Mouse (Mus musculus) heart, embryonic 14.5 days (tissue): ENCODE data around the gene Mcrip2. TPM values are rescaled to one million over a fixed set of nuclear protein-coding genes. Genes with fewer than 3 reads are reported as not detected.

Experiments used
- ATAC-seq: fragments of 200-750 bp; cut with Nextera tagmentation; 2 replicates; pipeline ENCODE4 v1.8.0; 2017; ENCODE audit warnings: low read depth, moderate TSS enrichment; ENCODE audit not compliant: insufficient number of reproducible peaks, insufficient read depth, low FRiP score
- H3K27ac ChIP-seq, 2 experiments: fragments of 200-500 bp in 1 of 2; fragments of 300-500 bp in 1 of 2; sonication (generic) in 1 of 2; replicated peaks in 1 of 2; 2 replicates each; pipeline ENCODE4 v1.5.1; 2012 to 2014; ENCODE audit warnings: low read depth in 2 of 2, low read length in 2 of 2, control low read depth in 1 of 2, mild to moderate bottlenecking in 1 of 2, mixed read lengths in 1 of 2; ENCODE audit not compliant: control insufficient read depth in 1 of 2, insufficient read depth in 1 of 2
- H3K27me3 ChIP-seq: fragments of 300-500 bp; sonication (generic); 2 replicates; pipeline ENCODE4 v1.6.1; 2014; ENCODE audit warnings: mild to moderate bottlenecking, low read length, control low read depth; ENCODE audit not compliant: control insufficient read depth, insufficient read depth
- H3K36me3 ChIP-seq: fragments of 300-500 bp; sonication (generic); 2 replicates; pipeline ENCODE4 v1.6.1; 2014; ENCODE audit warnings: mild to moderate bottlenecking, control low read depth, low read length, mixed read lengths; ENCODE audit not compliant: control insufficient read depth, insufficient read depth
- H3K4me1 ChIP-seq, 2 experiments: fragments of 200-500 bp in 1 of 2; fragments of 300-500 bp in 1 of 2; sonication (generic) in 1 of 2; 2 replicates each; pipeline ENCODE4 v1.6.1; 2012 to 2014; ENCODE audit warnings: low read length in 2 of 2, control low read depth in 1 of 2, mixed read lengths in 1 of 2; ENCODE audit not compliant: control insufficient read depth in 2 of 2, insufficient read depth in 2 of 2
- H3K4me2 ChIP-seq: fragments of 300-500 bp; sonication (generic); 2 replicates; pipeline ENCODE4 v1.6.1; 2014; ENCODE audit warnings: mild to moderate bottlenecking, low read length
- H3K4me3 ChIP-seq, 2 experiments: fragments of 200-500 bp in 1 of 2; fragments of 300-500 bp in 1 of 2; sonication (generic) in 1 of 2; 2 replicates each; pipeline ENCODE4 v1.5.1; 2012 to 2014; ENCODE audit warnings: low read length in 2 of 2, mild to moderate bottlenecking in 2 of 2, control low read depth in 1 of 2, low read depth in 1 of 2, moderate library complexity in 1 of 2; ENCODE audit not compliant: control insufficient read depth in 1 of 2, insufficient read depth in 1 of 2
- H3K9ac ChIP-seq: fragments of 300-500 bp; sonication (generic); 2 replicates; pipeline ENCODE4 v1.6.1; 2014; ENCODE audit warnings: mild to moderate bottlenecking, low read length
- H3K9me3 ChIP-seq: fragments of 300-500 bp; sonication (generic); 2 replicates; pipeline ENCODE4 v1.6.1; 2016; ENCODE audit warnings: low read length, control low read depth; ENCODE audit not compliant: control insufficient read depth
- WGBS: fragments of 180-500 bp; shearing (Covaris S2); extraction: QIAGEN DNeasy Blood & Tissue Kit; methylation state at CpG from one replicate; pipeline ENCODE4 v1.1.7; 2014; 5-methylcytosine and 5-hydroxymethylcytosine counted together
- polyA plus RNA-seq: library from polyadenylated mRNA; unstranded; fragments of >200 nt; fragmentation: Nextera tagmentation; extraction: Ambion mirVana; gene quantifications from 2 replicates; pipeline ENCODE4 v1.2.1, GENCODE M21; 2014

Gene Mcrip2
- polyA plus RNA-seq, 1 experiment from 2014 or later, result 184 TPM

GRCm38 (mm10) chr17:25842509-25842908 lies 26.1 kb downstream of the Mcrip2 start:
- Histone ChIP-seq H3K4me3 (no peak overlapping the region), H3K9me3 (no peaks in the 10 kb centered on the region), H3K4me2 (no peak overlapping the region), H3K27ac (no peak overlapping the region), H3K9ac (no peak overlapping the region), H3K36me3 (peaks cover 56% of the 10 kb centered on the region), H3K27me3 (no peaks in the 10 kb centered on the region), H3K4me1 (peaks cover 8 to 20% of the 10 kb centered on the region in 2 experiments)
- ATAC-seq, result no peak
- WGBS, result 80% methylated on average over 3 of the region's 3 CpGs

DNA sequence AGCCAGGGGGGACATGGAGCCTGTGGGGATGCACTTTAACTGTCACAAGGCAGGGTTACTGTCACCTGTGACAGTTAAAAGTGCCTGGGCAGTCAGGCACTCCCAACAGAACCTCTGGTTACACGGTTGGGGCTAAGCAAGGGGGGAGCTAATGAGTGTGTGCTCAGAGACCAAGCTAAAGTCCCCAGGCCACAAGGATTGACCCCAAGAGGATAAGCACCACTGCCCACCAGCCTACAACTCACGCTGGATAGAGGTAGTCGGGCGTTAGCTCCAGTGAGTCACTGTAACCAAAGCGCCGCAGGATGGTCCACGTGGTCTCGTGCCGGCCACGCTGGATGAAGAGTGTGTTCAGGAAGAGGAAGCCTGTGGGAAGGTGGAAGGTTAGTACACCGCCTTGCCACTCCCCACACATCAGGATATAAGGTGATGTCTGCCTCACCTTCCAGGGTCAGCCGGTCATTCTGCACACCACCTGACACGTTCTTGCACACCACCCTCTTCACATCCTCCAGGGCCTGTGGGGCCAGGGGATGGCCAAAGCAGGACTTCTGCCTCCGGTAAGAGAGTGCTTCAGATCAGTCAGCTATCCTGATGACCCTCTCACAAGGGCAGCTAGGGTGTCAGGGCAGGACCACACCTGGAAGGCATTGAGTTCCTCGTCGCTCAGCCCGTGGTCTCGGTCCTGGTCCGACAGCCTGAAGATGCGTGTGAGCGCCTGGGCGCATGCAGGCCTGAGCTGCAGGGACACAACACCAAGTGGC lies 27.3 kb downstream of the Mcrip2 start, which contains the start of gene Gm20683:
Gene Gm20683, minus strand, starts transcription at position 647 of the 764 bp plus-strand sequence.
- H3K4me3 ChIP-seq, result no peak within 1 kb of the TSS
- 92% methylated on average over 22 of the region's 22 CpGs for WGBS
- no peak within 1 kb of the TSS for H3K27ac ChIP-seq
- no peak within 1 kb of the TSS for H3K4me2 ChIP-seq
- no peak for ATAC-seq
- peaks cover 17 to 32% of the 10 kb centered on the region in 2 experiments for H3K4me1 ChIP-seq
- no peak within 1 kb of the TSS for H3K9ac ChIP-seq
- H3K9me3 ChIP-seq, result no peaks in the 10 kb centered on the region
- H3K27me3 ChIP-seq, result no peaks in the 10 kb centered on the region
- H3K36me3 ChIP-seq, result peaks cover 57% of the 10 kb centered on the region

DNA sequence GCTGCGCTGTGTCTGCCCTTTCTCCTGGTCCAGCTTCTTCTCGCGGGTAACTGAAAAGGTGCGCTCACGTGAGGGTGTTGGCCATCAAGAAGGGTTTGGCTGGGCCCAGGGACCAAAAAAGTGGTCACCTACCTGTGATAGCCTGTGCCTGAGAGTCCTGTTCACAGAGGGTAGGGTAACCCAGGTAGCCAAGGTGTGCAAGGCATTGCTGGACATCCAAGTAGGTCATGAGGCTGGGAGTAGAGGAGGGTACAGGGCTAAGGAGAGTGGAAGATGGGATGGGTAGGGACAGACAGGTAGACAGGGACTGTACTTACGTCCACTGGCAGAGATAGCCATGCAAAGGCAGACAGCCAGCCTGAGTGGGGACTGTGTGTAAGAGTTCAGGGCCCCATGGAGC lies 28.0 kb downstream of the Mcrip2 start:
- 96% methylated on average over 6 of the region's 6 CpGs for WGBS
- no peak overlapping the region for H3K4me3 ChIP-seq
- H3K4me1 ChIP-seq, result peaks cover 20 to 39% of the 10 kb centered on the region in 2 experiments
- no peak for ATAC-seq
- H3K9ac ChIP-seq, result no peak overlapping the region
- no peak overlapping the region for H3K4me2 ChIP-seq
- H3K36me3 ChIP-seq, result peaks cover 64% of the 10 kb centered on the region
- no peaks in the 10 kb centered on the region for H3K27me3 ChIP-seq
- H3K27ac ChIP-seq, result no peak overlapping the region
- no peaks in the 10 kb centered on the region for H3K9me3 ChIP-seq

DNA sequence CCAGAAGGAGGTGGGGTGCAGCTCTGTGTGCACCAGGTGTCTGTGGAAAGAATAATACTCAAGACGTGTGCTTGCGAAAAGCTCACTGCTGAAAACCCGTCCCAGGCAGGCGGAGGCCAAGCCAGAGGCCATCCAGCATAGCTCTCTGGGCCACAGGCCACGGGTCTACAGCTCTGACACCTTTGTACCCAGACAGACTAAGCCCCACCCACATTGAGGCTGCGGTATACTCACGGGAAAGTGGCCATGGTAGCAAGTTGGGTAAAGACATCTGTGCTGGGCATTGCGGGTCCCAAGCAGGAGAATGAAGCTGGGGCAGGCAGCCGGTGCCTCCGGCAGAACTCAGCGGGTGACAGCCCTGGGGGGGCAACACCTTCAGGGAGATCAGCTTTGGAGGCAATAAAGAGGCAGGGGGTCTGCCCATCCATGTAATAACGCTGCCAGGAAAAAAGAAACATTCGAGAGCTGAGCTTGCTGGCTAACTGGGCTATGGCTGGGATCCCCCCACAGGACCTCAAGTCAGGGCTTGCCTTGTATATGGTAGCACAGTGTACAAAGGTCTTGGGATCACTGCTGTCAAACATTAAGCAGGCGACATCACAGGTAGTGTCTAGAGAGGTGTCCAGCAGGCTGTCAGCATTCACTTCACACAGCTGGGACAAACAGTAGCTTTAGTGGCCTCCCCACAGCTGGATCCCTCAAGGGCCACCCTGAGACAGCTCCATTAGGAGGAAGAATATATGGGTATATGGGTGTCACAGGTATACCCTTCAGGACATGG lies 28.9 kb downstream of the Mcrip2 start:
- H3K9ac ChIP-seq, result no peak overlapping the region
- H3K4me1 ChIP-seq, result peaks cover 24 to 45% of the 10 kb centered on the region in 2 experiments
- ATAC-seq, result no peak
- no peak overlapping the region for H3K27ac ChIP-seq
- H3K27me3 ChIP-seq, result no peaks in the 10 kb centered on the region
- no peak overlapping the region for H3K4me3 ChIP-seq
- peaks cover 71% of the 10 kb centered on the region for H3K36me3 ChIP-seq
- 85% methylated on average over 14 of the region's 14 CpGs for WGBS
- H3K9me3 ChIP-seq, result no peaks in the 10 kb centered on the region
- no peak overlapping the region for H3K4me2 ChIP-seq

GRCm38 (mm10) chr17:25838904-25839303 lies 29.7 kb downstream of the Mcrip2 start:
- no peak for ATAC-seq
- Histone ChIP-seq H3K27me3 (no peaks in the 10 kb centered on the region), H3K9me3 (no peaks in the 10 kb centered on the region), H3K4me2 (no peak overlapping the region), H3K27ac (no peak overlapping the region), H3K4me1 (peaks cover 26 to 50% of the 10 kb centered on the region in 2 experiments), H3K36me3 (peaks cover 74% of the 10 kb centered on the region), H3K4me3 (no peak overlapping the region), H3K9ac (no peak overlapping the region)
- 87% methylated on average over 4 of the region's 4 CpGs for WGBS

DNA sequence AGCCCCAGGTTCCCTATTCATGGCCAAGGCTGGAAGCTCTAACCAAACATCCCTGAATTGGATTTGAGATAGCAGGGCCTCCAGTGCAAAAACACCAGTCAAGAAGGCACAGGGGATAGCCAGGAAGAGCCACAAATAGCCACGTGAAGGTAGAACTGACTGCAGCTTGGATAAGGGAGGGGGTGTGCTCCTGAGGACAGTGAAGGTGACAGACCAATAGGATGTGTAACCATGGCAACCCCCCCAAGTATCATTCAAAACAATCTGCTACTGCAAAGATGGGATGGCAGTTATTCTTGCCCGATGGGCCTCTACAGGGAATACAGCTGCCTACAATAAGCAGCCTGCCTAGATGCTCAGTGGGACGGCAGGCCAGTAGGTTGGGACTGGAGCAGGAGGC lies 31.0 kb downstream of the Mcrip2 start:
- Histone ChIP-seq H3K4me2 (peak overlapping the region; percentile 90), H3K4me1 (peaks cover 21 to 40% of the 10 kb centered on the region in 2 experiments; a peak in 3 of 4 replicates), H3K36me3 (peaks cover 72% of the 10 kb centered on the region), H3K27me3 (no peaks in the 10 kb centered on the region), H3K9me3 (no peaks in the 10 kb centered on the region), H3K4me3 (no peak overlapping the region), H3K27ac (peak overlapping the region in 1 of 2 experiments; percentile 77; a peak in 2 of 4 replicates), H3K9ac (peak overlapping the region; percentile 74)
- ATAC-seq, result no peak
- WGBS, result 25% methylated on average over 3 of the region's 3 CpGs

GRCm38 (mm10) chr17:25837076-25837410 lies 31.5 kb downstream of the Mcrip2 start, which contains the start of gene Rhbdl1:
Rhbdl1 (minus strand) TSS chr17:25837295.
- Histone ChIP-seq H3K9ac (peak within 1 kb of the TSS; percentile 74), H3K9me3 (no peaks in the 10 kb centered on the region), H3K4me3 (peak within 1 kb of the TSS; percentile 30 to 42), H3K27ac (peak within 1 kb of the TSS; percentile 9 to 77; a peak in 2 of 4 replicates), H3K4me1 (peaks cover 21 to 41% of the 10 kb centered on the region in 2 experiments; a peak in 3 of 4 replicates), H3K4me2 (peak within 1 kb of the TSS; percentile 90), H3K27me3 (no peaks in the 10 kb centered on the region), H3K36me3 (peaks cover 67% of the 10 kb centered on the region)
- ATAC-seq, result peak; percentile 8; the same call in 1 of the 2 replicates
- WGBS, result 1% methylated on average over 29 of the region's 29 CpGs
